13 mouse cellular contexts compared by ENCODE assay signal in the genomic region with DNA sequence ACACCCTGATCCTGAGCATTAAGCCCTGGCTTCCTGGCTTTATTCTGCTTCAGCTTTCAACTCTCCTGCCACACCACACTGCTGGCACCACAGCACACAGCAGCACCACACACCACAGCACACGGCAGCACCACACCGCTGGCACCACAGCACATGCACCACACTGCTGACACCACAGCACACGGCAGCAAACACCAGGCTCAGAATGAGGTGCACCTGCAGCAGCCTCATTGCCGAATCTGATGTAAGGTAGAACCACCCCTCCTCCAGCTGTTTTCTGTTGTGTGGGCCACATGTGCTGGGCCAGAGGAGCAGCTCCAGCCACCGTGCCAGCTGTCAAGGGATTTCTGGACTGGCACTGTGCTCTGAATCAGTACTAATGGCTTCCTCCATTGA. TPM values are rescaled to one million over a fixed set of nuclear protein-coding genes. Genes with fewer than 3 reads are reported as not detected.
DNase-seq lines count a peak whose midpoint lies in the region; ATAC-seq and TF ChIP-seq lines count a peak whose summit lies in the region.
"Had no signal": no experiment of that assay in that cellular context is flagged by ENCODE, and none has a peak within 500 bp of the region (broad histone marks: within the 10 kb centered on the region; RNA-seq: fewer than 3 reads in every experiment).

No protein-coding gene starts in this region.

- 64% methylated on average over 5 of the region's 5 CpGs for WGBS in hindbrain, embryonic 13.5 days
- 72% methylated on average over 5 of the region's 5 CpGs for WGBS in hindbrain, embryonic 12.5 days
- WGBS in hindbrain, embryonic 14.5 days: 59% methylated on average over 5 of the region's 5 CpGs
- 57% methylated on average over 5 of the region's 5 CpGs for WGBS in neural tube, embryonic 15.5 days
- 76% methylated on average over 5 of the region's 5 CpGs for WGBS in cerebellum, adult 2 months

- H3K27me3 ChIP-seq in hindbrain, embryonic 13.5 days: no peaks in the 10 kb centered on the region
- no peaks in the 10 kb centered on the region for H3K27me3 ChIP-seq in hindbrain, embryonic 12.5 days
- no peaks in the 10 kb centered on the region for H3K27me3 ChIP-seq in hindbrain, embryonic 14.5 days (ENCODE audit: control insufficient read depth, insufficient read depth, low read length)
- no peaks in the 10 kb centered on the region for H3K27me3 ChIP-seq in neural tube, embryonic 15.5 days (replicated peaks)
- H3K27me3 ChIP-seq in cerebellum, adult 2 months (ENCODE audit: control insufficient read depth, insufficient read depth, low read length): no peaks in the 10 kb centered on the region
- H3K27me3 ChIP-seq: limb, embryonic 12.5 days had no signal

- no peak overlapping the region for H3K4me2 ChIP-seq in hindbrain, embryonic 13.5 days
- H3K4me2 ChIP-seq in hindbrain, embryonic 12.5 days (replicated peaks): no peak overlapping the region
- no peak overlapping the region for H3K4me2 ChIP-seq in hindbrain, embryonic 14.5 days (replicated peaks)
- no peak overlapping the region for H3K4me2 ChIP-seq in neural tube, embryonic 15.5 days
- H3K4me2 ChIP-seq: limb, embryonic 12.5 days had no signal

- no peak for TF ChIP-seq CTCF in cerebellum, adult 2 months (IDR thresholded peaks at IDR 0.05; ENCODE audit: borderline replicate concordance, insufficient read depth, low read depth, low read length)

- no peak overlapping the region for H3K4me3 ChIP-seq in hindbrain, embryonic 13.5 days
- no peak overlapping the region for H3K4me3 ChIP-seq in hindbrain, embryonic 12.5 days
- no peak overlapping the region for H3K4me3 ChIP-seq in hindbrain, embryonic 14.5 days (replicated peaks; ENCODE audit: low read length)
- no peak overlapping the region for H3K4me3 ChIP-seq in neural tube, embryonic 15.5 days (replicated peaks)
- H3K4me3 ChIP-seq in cerebellum, adult 2 months (replicated peaks; ENCODE audit: insufficient read depth, low read depth, low read length): no peak overlapping the region
- H3K4me3 ChIP-seq: limb, embryonic 12.5 days had no signal

- no peak for ATAC-seq in CD4-positive, CD25-positive, alpha-beta regulatory T cell, adult 4 months
- 0 out of 2 replicates have a peak, but pooled peaks have one; percentile 21 for ATAC-seq in hindbrain, embryonic 13.5 days (ENCODE audit: low FRiP score)
- no peak for ATAC-seq in hindbrain, embryonic 12.5 days (ENCODE audit: low FRiP score)
- peak; percentile 51; the same call in 1 of the 2 replicates for ATAC-seq in hindbrain, embryonic 14.5 days (ENCODE audit: low FRiP score)
- peak; percentile 33; the same call in 1 of the 2 replicates for ATAC-seq in neural tube, embryonic 15.5 days (ENCODE audit: low FRiP score)
- ATAC-seq: intestine, postnatal 0 days had no signal

- peak overlapping the region; percentile 52; the same call in 1 of the 2 replicates for H3K27ac ChIP-seq in hindbrain, embryonic 13.5 days
- H3K27ac ChIP-seq in hindbrain, embryonic 12.5 days: no peak overlapping the region
- no peak overlapping the region for H3K27ac ChIP-seq in hindbrain, embryonic 14.5 days
- H3K27ac ChIP-seq in neural tube, embryonic 15.5 days (replicated peaks): 0 out of 2 replicates have a peak overlapping the region, but pooled peaks have one; percentile 5
- H3K27ac ChIP-seq in cerebellum, adult 2 months (ENCODE audit: insufficient read depth, low read length): no peak overlapping the region
- H3K27ac ChIP-seq: limb, embryonic 12.5 days had no signal

- H3K4me1 ChIP-seq in hindbrain, embryonic 13.5 days (replicated peaks): peaks cover 65% of the 10 kb centered on the region
- H3K4me1 ChIP-seq in hindbrain, embryonic 12.5 days: peaks cover 40% of the 10 kb centered on the region
- H3K4me1 ChIP-seq in hindbrain, embryonic 14.5 days (replicated peaks; ENCODE audit: control insufficient read depth, insufficient read depth, low read length): peaks cover 21% of the 10 kb centered on the region
- H3K4me1 ChIP-seq in neural tube, embryonic 15.5 days: peaks cover 49% of the 10 kb centered on the region
- H3K4me1 ChIP-seq in cerebellum, adult 2 months (ENCODE audit: control insufficient read depth, insufficient read depth, low read length): peaks cover 16% of the 10 kb centered on the region

- H3K36me3 ChIP-seq in hindbrain, embryonic 13.5 days: peaks cover 9% of the 10 kb centered on the region
- H3K36me3 ChIP-seq in hindbrain, embryonic 12.5 days: peaks cover 8% of the 10 kb centered on the region; the same call in 1 of the 2 replicates
- H3K36me3 ChIP-seq in hindbrain, embryonic 14.5 days (replicated peaks; ENCODE audit: control insufficient read depth, insufficient read depth): no peaks in the 10 kb centered on the region
- H3K36me3 ChIP-seq in neural tube, embryonic 15.5 days: no peaks in the 10 kb centered on the region

- DNase-seq in CD4-positive, CD25-positive, alpha-beta regulatory T cell, adult 2 months (ENCODE audit: low read depth, low spot score): peak; percentile 16
- peak; percentile 40 for DNase-seq in hindbrain, embryonic 14.5 days (ENCODE audit: low spot score)
- DNase-seq in urinary bladder, postnatal 4 days (ENCODE audit: low spot score in 2 of 2): no peak
- DNase-seq in cerebellum, adult 2 months: no peak
- DNase-seq: layer of hippocampus, adult 9-11 months; lung, postnatal 4 days had no signal

- H3K9me3 ChIP-seq in hindbrain, embryonic 13.5 days: no peaks in the 10 kb centered on the region
- H3K9me3 ChIP-seq in hindbrain, embryonic 12.5 days (replicated peaks): no peaks in the 10 kb centered on the region
- H3K9me3 ChIP-seq in hindbrain, embryonic 14.5 days (ENCODE audit: control insufficient read depth, low read length): no peaks in the 10 kb centered on the region
- no peaks in the 10 kb centered on the region for H3K9me3 ChIP-seq in neural tube, embryonic 15.5 days (replicated peaks)
- H3K9me3 ChIP-seq: G1E; limb, embryonic 12.5 days had no signal

- no peak overlapping the region; the same call in 1 of the 2 replicates for H3K9ac ChIP-seq in hindbrain, embryonic 13.5 days
- no peak overlapping the region for H3K9ac ChIP-seq in hindbrain, embryonic 12.5 days
- no peak overlapping the region for H3K9ac ChIP-seq in hindbrain, embryonic 14.5 days
- H3K9ac ChIP-seq in neural tube, embryonic 15.5 days (replicated peaks): no peak overlapping the region
- H3K9ac ChIP-seq: limb, embryonic 12.5 days had no signal

- TF ChIP-seq POLR2A in cerebellum, adult 2 months (IDR thresholded peaks at IDR 0.05; ENCODE audit: borderline replicate concordance, insufficient read depth, low read length): no peak

RNA-seq across cellular contexts. Expression of a gene that starts 30.2 kb away (rescaled TPM):
- polyA plus RNA-seq in CD4-positive, CD25-positive, alpha-beta regulatory T cell, adult 4 months (2017; shearing (Covaris generic)): 10 to 100 TPM; 15.3 to 16.9 TPM
- 17.9 and 18.0 TPM in 2 replicates for polyA plus RNA-seq in hindbrain, embryonic 13.5 days (2015; fragmentation: Nextera tagmentation; extraction: Ambion mirVana)
- 26.3 and 30.5 TPM in 2 replicates for polyA plus RNA-seq in hindbrain, embryonic 12.5 days (2016; fragmentation: Nextera tagmentation; extraction: Ambion mirVana)
- 12.2 and 12.9 TPM in 2 replicates for polyA plus RNA-seq in hindbrain, embryonic 14.5 days (2014; fragmentation: Nextera tagmentation; extraction: Ambion mirVana)
- polyA plus RNA-seq in neural tube, embryonic 15.5 days (2015; fragmentation: Nextera tagmentation; extraction: Ambion mirVana): 10.1 and 11.8 TPM in 2 replicates
- 5.2 and 5.8 TPM in 2 replicates for polyA plus RNA-seq in cerebellum, adult 2 months (2012; rRNA removed)

Comparison
In these comparisons a context has a peak if more than half of its experiments do, and no peak if none do; other contexts are left out.
1. ATAC-seq: peak in hindbrain, embryonic 13.5 days (single experiment), hindbrain, embryonic 14.5 days (single experiment) and neural tube, embryonic 15.5 days (single experiment); none in CD4-positive, CD25-positive, alpha-beta regulatory T cell, adult 4 months (single experiment) and hindbrain, embryonic 12.5 days (single experiment).
2. H3K27ac ChIP-seq: peak in hindbrain, embryonic 13.5 days (single experiment) and neural tube, embryonic 15.5 days (single experiment); none in hindbrain, embryonic 12.5 days (single experiment), hindbrain, embryonic 14.5 days (single experiment) and cerebellum, adult 2 months (single experiment).
3. DNase-seq: peak in CD4-positive, CD25-positive, alpha-beta regulatory T cell, adult 2 months (single experiment) and hindbrain, embryonic 14.5 days (single experiment); none in urinary bladder, postnatal 4 days (0 of 2) and cerebellum, adult 2 months (0 of 2).